28 mouse cellular contexts compared by ENCODE assay signal in the genomic region with DNA sequence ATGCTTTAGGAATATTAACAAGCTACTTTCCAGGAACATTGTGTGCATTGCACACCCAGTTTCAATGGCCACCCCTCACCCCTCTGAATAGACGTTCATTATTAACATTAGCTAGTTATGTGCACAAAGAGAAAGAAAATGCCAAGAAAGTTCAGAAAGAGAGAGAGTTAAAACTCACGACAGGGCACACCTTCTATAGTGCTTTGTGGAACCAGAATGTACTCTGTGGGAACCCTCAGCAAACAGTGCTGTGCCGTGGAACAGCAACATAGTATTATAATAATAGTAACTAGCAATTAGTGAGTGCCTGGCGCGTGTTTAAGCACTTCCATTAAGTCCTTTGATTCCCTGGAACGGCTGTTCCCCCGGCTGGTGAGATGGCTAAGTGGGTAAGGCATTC. TPM values are rescaled to one million over a fixed set of nuclear protein-coding genes. Genes with fewer than 3 reads are reported as not detected.
"Had no signal": no experiment of that assay in that cellular context is flagged by ENCODE, and none has a peak within 500 bp of the region (broad histone marks: within the 10 kb centered on the region; RNA-seq: fewer than 3 reads in every experiment).

No protein-coding gene starts in this region.

- H3K4me3 ChIP-seq: heart, embryonic 10.5 days; heart, embryonic 12.5 days; hindbrain, embryonic 10.5 days; hindbrain, embryonic 12.5 days; intestine, embryonic 15.5 days; layer of hippocampus, adult 2 months; left cerebral cortex, adult 2 months; limb, embryonic 13.5 days; limb, embryonic 15.5 days; liver, embryonic 12.5 days had no signal

- H3K9ac ChIP-seq: heart, embryonic 12.5 days; hindbrain, embryonic 12.5 days; hindbrain, embryonic 14.5 days; intestine, embryonic 15.5 days; limb, embryonic 13.5 days; limb, embryonic 15.5 days; liver, embryonic 12.5 days; liver, embryonic 14.5 days had no signal

- H3K4me2 ChIP-seq: heart, embryonic 12.5 days; hindbrain, embryonic 12.5 days; hindbrain, embryonic 14.5 days; intestine, embryonic 15.5 days; limb, embryonic 13.5 days; limb, embryonic 15.5 days; liver, embryonic 12.5 days had no signal

- H3K36me3 ChIP-seq: heart, embryonic 10.5 days; heart, embryonic 12.5 days; hindbrain, embryonic 10.5 days; hindbrain, embryonic 12.5 days; intestine, embryonic 15.5 days; limb, embryonic 13.5 days; limb, embryonic 15.5 days; liver, embryonic 12.5 days had no signal

- DNase-seq: gastrocnemius, postnatal 10 days; gastrocnemius, postnatal 25 days; heart, adult 18-20 months; heart, postnatal 10 days; heart, postnatal 4 days; kidney, adult 18-20 months; kidney, adult 8-10 months; kidney, postnatal 10 days; kidney, postnatal 25 days; kidney, postnatal 4 days; left cerebral cortex, postnatal 4 days; lung, adult 18-20 months had no signal

- H3K27ac ChIP-seq: heart, embryonic 10.5 days; hindbrain, embryonic 10.5 days; hindbrain, embryonic 12.5 days; hindbrain, embryonic 14.5 days; intestine, embryonic 15.5 days; layer of hippocampus, adult 2 months; left cerebral cortex, adult 2 months; limb, embryonic 13.5 days; limb, embryonic 15.5 days; liver, embryonic 12.5 days; liver, embryonic 14.5 days had no signal

- H3K9me3 ChIP-seq: heart, embryonic 10.5 days; heart, embryonic 12.5 days; hindbrain, embryonic 10.5 days; hindbrain, embryonic 12.5 days; intestine, embryonic 15.5 days; limb, embryonic 13.5 days; limb, embryonic 15.5 days; liver, embryonic 12.5 days had no signal

- ATAC-seq: hindbrain, embryonic 16.5 days; inflammation-experienced regulatory T-cells, adult 6 months; intestine, embryonic 15.5 days; intestine, postnatal 0 days; liver, embryonic 12.5 days had no signal

RNA-seq across cellular contexts. Expression of a gene that starts 4.3 kb away (rescaled TPM):
- polyA plus RNA-seq: inflammation-experienced regulatory T-cells, adult 6 months; liver, embryonic 16.5 days had no signal
